Mouse (Mus musculus) macrophage (primary cell): ENCODE data around the gene Actr1a. TPM values are rescaled to one million over a fixed set of nuclear protein-coding genes. Genes with fewer than 3 reads are reported as not detected.

Source experiments
- H3K27ac ChIP-seq: fragments of 350-480 bp; formaldehyde crosslinking; 2 replicates; pipeline ENCODE4 v1.9.0; 2021
- H3K36me3 ChIP-seq: fragments of 350-480 bp; formaldehyde crosslinking; 2 replicates; pipeline ENCODE4 v1.9.0; 2021; ENCODE audit errors: inconsistent target
- H3K4me3 ChIP-seq: fragments of 350-480 bp; formaldehyde crosslinking; 2 replicates; pipeline ENCODE4 v1.9.0; 2021; ENCODE audit errors: inconsistent target
- H3K79me2 ChIP-seq: fragments of 350-480 bp; formaldehyde crosslinking; 2 replicates; pipeline ENCODE4 v1.9.0; 2021; ENCODE audit errors: inconsistent target
- WGBS: methylation state at CpG from one replicate; pipeline ENCODE4 v1.1.7; 2026; ENCODE audit warnings: inconsistent platforms; ENCODE audit not compliant: missing documents; 5-methylcytosine and 5-hydroxymethylcytosine counted together
- polyA plus RNA-seq: library from polyadenylated mRNA; stranded (reverse); fragments of 250-400 nt; gene quantifications from 3 replicates; pipeline ENCODE4 v1.2.4, GENCODE M21; 2018; ENCODE audit warnings: inconsistent platforms

Gene Actr1a
- polyA plus RNA-seq, 1 experiment from 2014 or later, result 117 TPM

- 93% methylated on average over 8 of the region's 8 CpGs for WGBS
Measured at GRCm38 (mm10) chr19:46414486-46414885, 18.9 kb upstream of the Actr1a start.

DNA sequence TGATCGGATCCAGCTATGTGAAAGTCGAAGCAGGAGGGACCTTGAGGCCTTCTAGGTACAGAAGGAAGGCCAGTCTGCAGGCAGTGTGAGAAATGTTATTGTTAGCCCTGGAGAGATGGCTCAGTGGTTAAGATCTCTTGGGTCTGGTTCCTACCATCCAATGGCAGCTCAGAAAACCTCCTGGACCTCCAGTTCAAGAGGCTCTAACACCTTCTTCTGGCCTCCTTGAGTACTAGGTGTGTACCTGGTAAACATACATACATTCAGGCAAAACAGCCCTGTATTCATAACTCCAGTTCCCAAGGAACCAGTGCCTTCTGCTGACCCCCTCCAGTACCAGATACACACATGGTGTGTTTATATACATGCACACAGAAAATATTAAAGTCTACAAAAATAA lies 18.4 kb upstream of the Actr1a start:
- H3K27ac ChIP-seq, result no peak overlapping the region
- H3K4me3 ChIP-seq, result no peak overlapping the region
- H3K79me2 ChIP-seq, result peaks cover 50% of the 10 kb centered on the region; the same call in 1 of the 2 replicates
- WGBS, result 93% methylated on average over 2 of the region's 2 CpGs
- no peaks in the 10 kb centered on the region for H3K36me3 ChIP-seq

More at GRCm38 (mm10) chr19:46414486-46414885, 18.9 kb upstream of the Actr1a start:
- Histone ChIP-seq H3K79me2 (peaks cover 52% of the 10 kb centered on the region; the same call in 1 of the 2 replicates), H3K27ac (no peak overlapping the region), H3K36me3 (no peaks in the 10 kb centered on the region), H3K4me3 (no peak overlapping the region)

DNA sequence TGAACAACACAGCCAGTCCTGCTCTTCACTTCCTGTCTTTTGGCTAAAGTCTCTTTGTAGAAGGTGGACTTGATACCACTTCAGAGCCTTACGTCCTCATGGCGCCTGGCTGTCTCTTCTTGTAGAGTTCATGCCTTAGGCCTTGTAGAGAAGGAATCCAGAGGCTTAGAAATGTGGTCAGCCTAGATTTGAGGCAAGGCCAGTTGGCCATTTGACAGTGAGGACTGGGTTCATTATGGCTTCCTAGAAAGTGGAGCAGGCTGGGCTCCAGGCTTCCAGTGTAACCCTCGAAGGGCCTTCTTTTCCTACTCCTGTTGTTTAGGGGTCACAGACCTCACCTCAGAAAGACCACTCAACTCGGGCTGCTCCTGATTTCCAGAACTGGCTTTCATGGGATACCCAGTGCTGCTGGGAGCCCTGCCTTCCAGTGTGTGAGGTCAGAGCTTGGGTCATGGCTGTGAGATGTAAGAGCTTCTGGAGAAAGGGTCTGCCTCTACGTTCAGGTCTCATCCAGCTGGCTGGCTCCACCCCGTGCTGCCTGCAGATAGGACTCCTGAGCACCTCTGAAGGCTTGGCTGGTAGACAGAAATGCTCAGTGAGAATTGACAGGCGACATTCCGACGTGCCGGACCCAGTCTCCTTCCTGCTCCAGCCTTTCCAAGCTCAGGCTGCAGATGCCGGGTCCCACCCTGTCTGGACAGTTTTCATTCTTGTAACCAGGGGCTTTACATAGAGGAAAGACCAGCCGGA lies 16.7 kb upstream of the Actr1a start:
- H3K27ac ChIP-seq, result no peak overlapping the region
- no peaks in the 10 kb centered on the region for H3K36me3 ChIP-seq
- peaks cover 37% of the 10 kb centered on the region; the same call in 1 of the 2 replicates for H3K79me2 ChIP-seq
- no peak overlapping the region for H3K4me3 ChIP-seq
- WGBS, result 97% methylated on average over 12 of the region's 12 CpGs

GRCm38 (mm10) chr19:46409506-46409905 lies 14.0 kb upstream of the Actr1a start:
- WGBS, result 61% methylated on average over 3 of the region's 3 CpGs
- Histone ChIP-seq H3K4me3 (no peak overlapping the region), H3K36me3 (no peaks in the 10 kb centered on the region), H3K27ac (no peak overlapping the region), H3K79me2 (peaks cover 21% of the 10 kb centered on the region; the same call in 1 of the 2 replicates)

DNA sequence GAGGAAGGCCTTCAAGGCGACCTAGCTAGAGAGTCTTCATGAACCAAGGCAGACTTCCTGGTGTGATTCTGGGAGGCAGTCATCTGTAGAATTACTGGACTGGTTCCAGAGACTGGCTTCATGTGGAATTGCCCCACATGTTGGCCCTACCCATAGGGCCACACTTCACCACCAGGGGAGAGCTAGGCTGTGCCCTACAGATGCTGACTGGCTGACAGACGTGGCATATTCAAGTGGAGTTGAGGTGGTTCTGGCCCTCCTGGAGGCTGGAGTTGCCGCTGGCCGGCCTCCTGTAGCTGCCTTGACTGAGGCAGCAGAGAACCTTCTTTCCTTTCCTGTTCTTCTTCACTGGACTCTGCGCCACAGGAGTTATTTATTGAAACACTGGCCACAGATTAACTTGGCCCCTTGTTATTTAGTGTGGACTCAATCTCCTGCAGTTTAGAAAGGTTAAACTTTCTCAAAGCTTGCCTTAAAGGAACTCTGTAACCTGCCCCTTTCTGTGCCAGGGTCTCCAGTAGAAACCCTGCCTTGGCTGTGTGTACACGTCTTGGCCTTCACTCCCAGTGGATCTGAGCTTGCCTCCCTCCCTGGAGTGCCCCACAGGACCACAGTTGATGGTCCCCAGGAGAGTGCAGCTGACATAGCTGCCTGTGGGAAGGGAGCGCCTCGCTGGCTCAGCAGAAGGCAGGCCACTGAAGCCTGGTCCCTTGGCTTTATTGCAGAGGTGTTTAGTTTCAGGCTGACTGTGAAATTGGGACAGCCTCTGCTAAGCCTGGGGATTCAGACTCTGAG lies 11.2 kb upstream of the Actr1a start:
- WGBS, result 92% methylated on average over 8 of the region's 8 CpGs
- H3K79me2 ChIP-seq, result peaks cover 18% of the 10 kb centered on the region; the same call in 1 of the 2 replicates
- H3K4me3 ChIP-seq, result no peak overlapping the region
- H3K27ac ChIP-seq, result no peak overlapping the region
- peaks cover 3% of the 10 kb centered on the region; the same call in 1 of the 2 replicates for H3K36me3 ChIP-seq

- Histone ChIP-seq H3K27ac (no peak overlapping the region), H3K36me3 (peaks cover 3% of the 10 kb centered on the region; the same call in 1 of the 2 replicates), H3K79me2 (peaks cover 14% of the 10 kb centered on the region; the same call in 1 of the 2 replicates), H3K4me3 (no peak overlapping the region)
- 100% methylated on average over 1 of the region's 1 CpGs for WGBS
Measured at GRCm38 (mm10) chr19:46404030-46404429, 8.5 kb upstream of the Actr1a start.

- no peak overlapping the region for H3K4me3 ChIP-seq
- peaks cover 29% of the 10 kb centered on the region; the same call in 1 of the 2 replicates for H3K79me2 ChIP-seq
- H3K27ac ChIP-seq, result no peak overlapping the region
- 97% methylated on average over 7 of the region's 7 CpGs for WGBS
- peaks cover 3% of the 10 kb centered on the region; the same call in 1 of the 2 replicates for H3K36me3 ChIP-seq
Measured at GRCm38 (mm10) chr19:46400558-46400957, 5.0 kb upstream of the Actr1a start.

GRCm38 (mm10) chr19:46399886-46400285 lies 4.3 kb upstream of the Actr1a start:
- Histone ChIP-seq H3K4me3 (no peak overlapping the region), H3K79me2 (peaks cover 35% of the 10 kb centered on the region), H3K36me3 (peaks cover 3% of the 10 kb centered on the region; the same call in 1 of the 2 replicates), H3K27ac (no peak overlapping the region)
- WGBS, result 94% methylated on average over 7 of the region's 7 CpGs

DNA sequence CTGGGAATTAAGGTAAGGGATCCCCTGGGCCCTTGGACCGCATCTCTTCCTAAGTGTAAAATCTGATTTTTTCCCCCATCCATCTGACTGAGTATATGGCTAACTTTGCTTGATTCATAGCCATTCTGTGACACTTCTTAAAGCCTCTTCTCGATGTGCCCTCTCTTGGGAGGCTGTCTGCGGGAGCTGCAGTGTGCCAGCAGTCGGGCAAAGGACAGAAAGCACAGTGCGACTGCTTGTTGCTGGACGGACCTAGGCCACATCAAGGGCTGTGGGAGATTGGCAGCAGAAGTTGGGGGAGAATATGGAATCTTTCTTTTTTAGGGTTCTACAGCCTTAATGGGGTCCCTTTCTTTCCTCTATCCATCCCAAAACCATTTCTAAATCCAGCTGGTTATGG lies 3.8 kb upstream of the Actr1a start:
- Histone ChIP-seq H3K27ac (no peak overlapping the region), H3K4me3 (no peak overlapping the region), H3K79me2 (peaks cover 40% of the 10 kb centered on the region), H3K36me3 (peaks cover 3% of the 10 kb centered on the region; the same call in 1 of the 2 replicates)
- WGBS, result 95% methylated on average over 6 of the region's 6 CpGs

DNA sequence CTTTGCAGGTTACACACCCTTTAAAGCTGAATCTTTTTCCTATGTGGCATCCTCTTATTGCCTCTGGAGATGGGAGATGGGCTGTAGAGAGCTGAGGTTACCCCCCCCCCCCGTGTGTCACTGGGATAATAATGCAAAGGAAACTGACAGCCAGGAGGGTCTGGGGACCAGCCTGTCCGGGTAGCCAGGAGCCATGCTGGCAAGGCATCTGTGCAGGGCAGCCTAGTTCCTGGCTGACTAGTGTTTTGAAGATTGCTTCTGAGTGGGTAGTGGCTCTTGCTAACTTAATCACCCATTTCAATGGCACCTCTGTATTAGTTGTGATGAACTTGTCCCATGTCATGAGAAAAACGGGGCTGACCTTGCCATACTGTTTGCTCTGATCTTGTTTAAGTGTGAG lies 2.9 kb upstream of the Actr1a start:
- Histone ChIP-seq H3K79me2 (peaks cover 50% of the 10 kb centered on the region), H3K4me3 (no peak overlapping the region), H3K27ac (no peak overlapping the region), H3K36me3 (0 out of 2 replicates have a peak, but pooled peaks cover 2% of the 10 kb centered on the region)
- 89% methylated on average over 3 of the region's 3 CpGs for WGBS

DNA sequence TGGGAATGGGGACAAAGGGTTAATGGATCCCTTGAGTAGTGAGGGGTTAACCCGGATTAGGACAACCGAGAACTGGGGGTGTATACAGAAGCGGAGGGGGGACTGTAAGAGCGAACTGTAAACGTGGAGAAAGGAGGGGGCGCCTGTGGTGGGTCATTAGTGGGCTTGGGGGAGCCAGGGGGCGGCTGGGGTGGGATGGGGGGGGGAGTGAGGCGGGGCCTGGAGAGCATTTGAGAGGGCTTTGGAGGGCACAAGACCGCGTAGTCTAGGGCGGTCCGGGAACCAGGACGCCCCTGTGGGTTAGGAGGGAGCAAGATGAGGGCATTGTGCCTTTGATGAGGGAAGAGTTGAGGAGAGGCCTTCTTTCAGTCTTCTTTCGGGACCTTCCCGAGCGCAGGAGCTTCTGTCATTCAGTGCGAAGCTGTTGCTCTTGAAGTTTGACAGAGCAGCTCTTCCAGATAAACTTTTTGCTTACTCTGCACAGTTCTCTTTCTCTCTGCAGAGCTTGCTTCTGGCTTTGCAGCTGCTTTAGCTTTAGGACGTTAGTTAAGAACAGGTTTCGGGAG lies 2.0 kb upstream of the Actr1a start:
- Histone ChIP-seq H3K27ac (no peak overlapping the region), H3K4me3 (peak overlapping the region; percentile 75), H3K79me2 (peaks cover 59% of the 10 kb centered on the region), H3K36me3 (no peaks in the 10 kb centered on the region)
- 6% methylated on average over 18 of the region's 19 CpGs for WGBS

- H3K27ac ChIP-seq, result peak within 1 kb of the TSS; percentile 72; the same call in 1 of the 2 replicates
- H3K4me3 ChIP-seq, result peak within 1 kb of the TSS; percentile 90
- H3K79me2 ChIP-seq, result peaks cover 65% of the 10 kb centered on the region
- no peaks in the 10 kb centered on the region for H3K36me3 ChIP-seq
- under 1% methylated on average over 56 of the region's 57 CpGs for WGBS
Measured at GRCm38 (mm10) chr19:46396686-46397435, 1.3 kb upstream of the Actr1a start, which contains the start of gene Sufu. Sufu (plus strand) TSS chr19:46396896.

GRCm38 (mm10) chr19:46396109-46396508 lies 561 bp upstream of the Actr1a start:
- H3K36me3 ChIP-seq, result no peaks in the 10 kb centered on the region
- peaks cover 73% of the 10 kb centered on the region for H3K79me2 ChIP-seq
- WGBS, result 6% methylated on average over 8 of the region's 8 CpGs
- H3K4me3 ChIP-seq, result peak overlapping the region; percentile 90
- peak overlapping the region; percentile 72; the same call in 1 of the 2 replicates for H3K27ac ChIP-seq

DNA sequence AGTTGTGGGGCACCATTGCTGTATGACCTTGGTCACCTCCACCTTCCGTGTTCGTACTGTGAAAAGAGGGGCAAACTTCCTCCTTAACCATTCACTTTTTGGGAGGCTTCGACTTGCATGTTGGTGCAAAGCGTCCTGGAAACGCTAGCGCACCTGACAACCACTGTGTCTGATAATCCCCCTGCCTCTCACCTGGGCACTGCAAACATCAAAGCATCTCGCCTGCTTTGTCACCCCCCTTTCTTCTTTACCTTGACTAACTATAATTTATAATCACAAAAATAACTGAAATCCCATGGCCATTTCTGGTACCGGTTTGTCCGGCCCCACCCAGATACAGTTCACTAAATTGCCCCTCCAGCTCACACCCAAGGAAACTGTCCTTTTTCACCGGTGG lies 838 bp downstream of the Actr1a start:
- H3K27ac ChIP-seq, result 0 out of 2 replicates have a peak overlapping the region, but pooled peaks have one; percentile 12
- peak overlapping the region; percentile 90 for H3K4me3 ChIP-seq
- WGBS, result 1% methylated on average over 10 of the region's 10 CpGs
- H3K79me2 ChIP-seq, result peaks cover 80% of the 10 kb centered on the region
- no peaks in the 10 kb centered on the region for H3K36me3 ChIP-seq
